Mouse (Mus musculus) olfactory bulb, adult 2 months (tissue): Measurements from ENCODE around the gene Gm10392. TPM values are rescaled to one million over a fixed set of nuclear protein-coding genes. Genes with fewer than 3 reads are reported as not detected.
A peak's percentile ranks its signal among the peaks of the same experiment; 100 is the strongest.
"Not testable (repeated sequence)": the region's sequence is repeated elsewhere in the genome, so short reads cannot be mapped to it uniquely, and the experiment has no call there.

Source experiments
- H3K27ac ChIP-seq: fragments of 200-500 bp; 2 replicates; pipeline ENCODE4 v1.5.1; 2012; ENCODE audit warnings: low read depth, low read length; ENCODE audit not compliant: insufficient read depth
- H3K4me1 ChIP-seq: fragments of 200-500 bp; 2 replicates; pipeline ENCODE4 v1.6.1; 2012; ENCODE audit warnings: low read length; ENCODE audit not compliant: control insufficient read depth, insufficient read depth
- H3K4me3 ChIP-seq: fragments of 200-500 bp; 2 replicates; pipeline ENCODE4 v1.5.1; 2012; ENCODE audit warnings: mild to moderate bottlenecking, low read depth, low read length, moderate library complexity; ENCODE audit not compliant: insufficient read depth
- CTCF ChIP-seq: fragments of 200-500 bp; IDR thresholded peaks from 2 replicates; pipeline ENCODE4 v1.5.1; 2012; ENCODE audit warnings: low read depth, mild to moderate bottlenecking, low read length, moderate library complexity; ENCODE audit not compliant: insufficient read depth
- POLR2A ChIP-seq: fragments of 200-500 bp; IDR thresholded peaks from 2 replicates; pipeline ENCODE4 v1.6.1; 2012; ENCODE audit warnings: mild to moderate bottlenecking, low read depth, low read length, moderate library complexity; ENCODE audit not compliant: insufficient read depth
- WGBS: fragments of 180-500 bp; shearing (Covaris S2); methylation state at CpG from one replicate; pipeline ENCODE4 v1.1.7; 2018; 5-methylcytosine and 5-hydroxymethylcytosine counted together
- polyA plus RNA-seq: library from polyadenylated mRNA; stranded (reverse); fragments of >200 nt; gene quantifications from 2 replicates; pipeline ENCODE4 v1.2.4, GENCODE M21; 2012; ENCODE audit warnings: low replicate concordance; ENCODE audit not compliant: missing spikeins, insufficient read depth, insufficient read length

Gm10392 gene
- not detected in 2 replicates for polyA plus RNA-seq

DNA sequence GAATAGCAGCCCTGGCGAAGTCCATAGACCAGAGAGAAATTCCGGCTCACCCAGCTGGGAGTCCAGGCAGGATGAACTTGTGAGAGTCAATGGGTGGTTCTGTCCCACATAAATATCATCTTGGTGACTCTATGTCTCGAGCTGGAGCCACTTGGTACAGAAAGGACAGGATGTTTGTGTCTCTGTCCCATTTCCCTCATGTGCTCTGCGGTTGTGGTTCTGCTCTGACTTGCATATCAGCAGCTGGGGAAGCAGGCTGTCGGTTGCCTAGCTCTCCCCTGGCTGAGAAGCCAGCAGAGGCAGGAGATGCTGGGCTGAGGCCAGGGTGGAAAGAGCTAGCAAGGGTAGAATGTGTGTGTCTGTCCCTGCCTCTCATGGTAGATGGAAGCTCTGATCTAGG is at the start of gene Gm10392:
Gene Gm10392 (minus strand): TSS at position 156 of the 400 bp plus-strand sequence.
- 81% methylated on average over 5 of the region's 5 CpGs for WGBS
- Histone ChIP-seq H3K4me1 (peaks cover 16% of the 10 kb centered on the region), H3K27ac (peak within 1 kb of the TSS; percentile 18; the same call in 1 of the 2 replicates), H3K4me3 (no peak within 1 kb of the TSS)
- TF ChIP-seq CTCF (no peak), POLR2A (no peak)

DNA sequence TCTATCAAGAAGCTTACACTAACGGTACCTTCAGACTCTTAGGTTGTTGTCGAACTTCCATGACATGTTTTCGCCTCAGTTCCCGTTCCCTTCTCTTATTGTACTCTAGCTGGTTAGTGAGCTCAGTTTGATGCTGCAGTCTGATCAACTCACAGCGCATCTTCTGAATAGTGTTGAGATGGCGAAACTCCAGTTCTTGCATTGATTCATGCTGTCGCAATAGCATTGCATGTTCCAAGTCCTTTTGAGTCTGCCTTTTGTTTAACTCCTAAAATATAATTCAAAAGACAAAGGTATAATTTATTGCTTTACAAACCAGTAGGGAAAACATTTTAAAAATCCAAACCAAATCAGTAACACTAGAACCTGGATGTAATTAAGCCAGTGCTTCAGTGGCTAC is 26.3 kb upstream of the Gm10392 start:
- Histone ChIP-seq H3K27ac (no peak overlapping the region), H3K4me3 (no peak overlapping the region), H3K4me1 (no peaks in the 10 kb centered on the region)
- 79% methylated on average over 7 of the region's 7 CpGs for WGBS
- TF ChIP-seq CTCF (no peak), POLR2A (no peak)

DNA sequence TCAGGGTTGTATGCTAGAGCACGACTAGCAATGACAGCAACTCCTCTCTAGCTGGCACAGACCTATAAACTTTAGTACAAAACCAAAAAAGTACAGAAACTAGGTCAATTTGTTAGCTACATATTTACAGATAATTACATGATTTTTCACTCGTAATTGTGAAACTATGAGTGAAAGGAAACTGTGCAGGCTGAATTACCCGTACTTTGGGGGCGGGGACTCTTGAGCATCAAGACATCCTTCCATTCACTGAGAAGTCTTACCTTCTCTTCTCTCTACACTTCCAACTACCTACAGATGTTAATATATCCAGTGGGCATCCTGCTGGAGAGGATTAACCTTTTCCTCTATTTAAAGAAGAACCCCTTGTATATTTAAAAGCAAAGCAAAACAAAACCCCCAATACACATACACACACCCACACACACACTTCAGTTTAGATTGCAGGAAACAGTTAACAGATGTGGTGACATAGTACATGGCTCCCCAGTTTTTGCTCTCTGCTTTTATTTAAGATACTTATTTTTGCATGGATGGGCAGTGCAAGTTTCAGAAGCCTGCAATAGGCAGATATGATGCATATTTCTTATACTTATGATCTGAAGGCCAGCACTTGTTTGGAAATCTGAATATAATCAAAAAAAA is 13.3 kb upstream of the Gm10392 start:
- no peak for TF ChIP-seq POLR2A
- TF ChIP-seq CTCF = no peak
- WGBS = 72% methylated on average over 4 of the region's 4 CpGs

DNA sequence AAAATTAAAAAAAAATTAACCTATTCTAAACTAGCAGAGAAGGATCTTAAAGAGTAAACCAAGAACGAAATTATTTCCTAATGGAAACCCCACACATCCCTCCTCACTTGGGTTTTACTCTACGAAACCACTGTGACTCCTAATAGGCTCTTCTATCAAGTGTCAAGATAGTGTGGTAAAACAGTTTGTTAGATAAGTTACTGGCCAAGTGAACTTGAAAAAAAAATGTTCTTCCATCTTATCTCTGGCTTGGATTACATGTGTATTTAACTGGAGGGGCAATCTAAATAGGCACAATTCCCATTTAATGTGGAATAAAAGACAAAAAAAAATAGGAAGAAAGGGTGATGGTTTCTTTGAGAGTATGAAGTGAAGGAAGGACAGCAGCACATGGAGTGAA is 11.9 kb upstream of the Gm10392 start:
- H3K4me3 ChIP-seq = no peak overlapping the region
- H3K4me1 ChIP-seq = no peaks in the 10 kb centered on the region
- TF ChIP-seq POLR2A (no peak), CTCF (no peak)
- no peak overlapping the region for H3K27ac ChIP-seq
- 92% methylated on average over 2 of the region's 2 CpGs for WGBS

More for the DNA sequence above, 13.3 kb upstream of the Gm10392 start:
- H3K27ac ChIP-seq = no peak overlapping the region
- H3K4me3 ChIP-seq = no peak overlapping the region
- no peaks in the 10 kb centered on the region for H3K4me1 ChIP-seq

DNA sequence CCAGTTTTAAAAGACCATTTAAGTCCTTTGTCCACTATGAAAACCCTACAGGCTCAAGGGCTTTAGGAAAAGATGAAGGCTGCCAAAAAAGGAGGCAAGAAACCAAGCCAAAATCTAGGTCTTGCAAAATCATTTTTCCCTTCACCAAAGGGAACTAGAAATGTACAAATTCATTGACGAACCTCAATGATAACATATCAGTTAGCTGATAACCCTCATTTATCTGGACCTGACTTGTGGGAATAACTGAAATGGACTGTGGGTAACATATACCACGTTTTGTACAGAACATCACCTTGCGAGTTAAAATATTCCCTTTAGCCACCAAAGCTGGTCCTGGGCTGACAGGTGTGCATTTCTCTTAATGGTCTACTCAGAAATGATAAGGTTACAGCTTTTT is 10.6 kb upstream of the Gm10392 start:
- no peak overlapping the region for H3K4me3 ChIP-seq
- 95% methylated on average over 3 of the region's 3 CpGs for WGBS

DNA sequence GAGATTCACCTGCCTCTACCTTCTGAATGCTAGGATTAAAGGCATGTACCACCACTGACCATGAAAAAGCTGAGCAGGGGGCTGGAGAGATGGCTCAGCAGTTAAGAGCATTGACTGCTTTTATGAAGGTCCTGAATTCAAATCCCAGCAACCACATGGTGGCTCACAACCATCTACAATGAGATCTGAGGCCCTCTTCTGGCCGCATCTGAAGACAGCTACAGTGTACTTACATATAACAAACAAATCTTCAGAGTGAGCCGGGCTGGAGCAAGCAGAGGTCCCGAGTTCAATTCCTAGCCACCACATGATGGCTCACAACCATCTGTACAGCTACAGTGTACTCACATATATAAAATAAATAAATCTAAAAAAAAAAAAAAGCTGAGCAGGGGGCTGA is 9.4 kb upstream of the Gm10392 start:
- H3K4me1 ChIP-seq, H3K27ac ChIP-seq, H3K4me3 ChIP-seq: not testable (repeated sequence)
- 94% methylated on average over 3 of the region's 3 CpGs for WGBS

More for the DNA sequence above, 10.6 kb upstream of the Gm10392 start:
- Histone ChIP-seq H3K4me1 (no peaks in the 10 kb centered on the region), H3K27ac (no peak overlapping the region)
- no peak for TF ChIP-seq POLR2A
- no peak for TF ChIP-seq CTCF

DNA sequence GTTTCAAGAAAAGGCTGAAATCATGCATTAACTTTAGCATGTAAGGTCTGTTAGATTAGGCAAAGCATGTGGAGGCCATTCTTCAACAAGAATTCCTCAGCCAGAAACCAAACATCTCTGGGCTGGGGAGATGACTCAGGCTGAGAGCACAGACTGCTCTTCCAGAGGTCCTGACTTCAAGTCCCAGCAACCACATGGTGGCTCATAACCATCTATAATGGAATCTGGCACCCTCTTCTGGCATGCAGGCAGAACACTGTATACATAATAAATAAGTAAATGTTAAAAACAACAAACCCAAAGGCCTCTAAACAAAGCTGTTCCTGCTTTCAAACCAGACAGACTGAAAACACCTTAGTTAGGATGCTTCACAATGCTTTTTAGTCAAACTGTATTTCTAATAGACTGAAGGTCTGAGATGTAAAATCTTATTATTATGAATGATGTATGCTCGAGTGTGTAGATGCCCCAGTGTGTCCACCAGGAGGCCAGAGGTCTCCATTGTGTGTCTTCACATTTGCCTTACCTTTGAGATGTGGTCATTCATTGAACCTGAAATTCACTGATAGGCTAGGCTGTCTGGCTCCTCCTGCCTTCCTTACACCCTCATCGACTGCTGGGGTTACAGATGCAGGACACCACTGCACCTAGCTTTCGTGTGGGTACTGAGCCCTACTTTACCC is 6.9 kb upstream of the Gm10392 start:
- Histone ChIP-seq H3K27ac (no peak overlapping the region), H3K4me3 (no peak overlapping the region), H3K4me1 (no peaks in the 10 kb centered on the region)
- 79% methylated on average over 3 of the region's 3 CpGs for WGBS
- TF ChIP-seq POLR2A (no peak), CTCF (no peak)

DNA sequence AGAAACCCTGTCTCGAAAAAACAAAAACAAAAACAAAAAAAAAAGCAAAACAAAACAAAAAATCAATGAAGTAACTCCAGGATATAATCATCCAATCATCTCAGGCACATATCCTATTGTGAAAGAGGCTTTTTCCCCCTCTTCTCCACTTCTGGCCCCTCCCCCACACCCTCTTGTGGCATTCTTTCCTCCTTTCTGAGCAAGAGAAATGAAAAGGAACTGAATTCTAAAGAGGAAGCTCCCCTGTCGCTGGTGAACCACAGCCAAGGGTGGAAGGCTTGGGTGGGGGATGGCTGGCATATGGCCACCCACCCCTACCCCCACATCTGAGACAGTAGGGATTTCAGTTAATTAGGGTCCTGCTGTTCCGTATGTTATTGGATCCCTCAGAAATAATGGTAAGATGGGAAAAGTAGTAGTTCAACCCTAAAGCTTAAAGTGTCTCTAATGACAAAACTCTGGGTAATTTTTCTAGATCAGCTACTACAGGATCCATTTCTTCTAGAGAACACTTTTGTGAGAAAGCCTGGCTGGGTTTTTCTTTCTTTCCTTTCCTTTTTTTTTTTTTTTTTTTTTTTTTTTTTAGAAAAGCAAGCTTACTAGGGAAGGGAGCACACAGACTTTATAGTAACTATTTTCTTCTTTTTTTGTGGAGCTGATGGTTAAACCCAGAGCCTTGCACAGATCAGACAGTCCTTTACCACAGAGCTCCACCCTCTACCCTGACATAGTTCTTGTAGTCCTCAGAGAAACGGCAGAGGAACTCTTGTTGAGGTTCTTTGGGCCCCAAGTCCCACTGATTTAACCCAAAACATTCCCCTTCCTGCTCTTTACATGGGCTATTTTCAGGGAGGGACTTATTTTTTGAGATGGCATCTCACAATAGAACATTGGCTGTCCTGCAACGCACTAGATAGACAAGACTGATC is 1.9 kb upstream of the Gm10392 start:
- TF ChIP-seq CTCF = no peak
- no peak for TF ChIP-seq POLR2A
- WGBS = 46% methylated on average over 5 of the region's 5 CpGs
- Histone ChIP-seq H3K4me1 (no peaks in the 10 kb centered on the region), H3K4me3 (no peak overlapping the region), H3K27ac (no peak overlapping the region)
